Mouse (Mus musculus) cortical plate, adult 2 months (tissue): ENCODE results near the gene Med12. TPM values are rescaled to one million over a fixed set of nuclear protein-coding genes. Genes with fewer than 3 reads are reported as not detected.

ENCODE experiments used
- H3K27ac ChIP-seq: fragments of 200-500 bp; 2 replicates; pipeline ENCODE4 v1.5.1; 2012; ENCODE audit warnings: low read length, control low read depth, inconsistent platforms; ENCODE audit not compliant: insufficient read depth
- H3K4me1 ChIP-seq: fragments of 200-500 bp; 2 replicates; pipeline ENCODE4 v1.6.1; 2011; ENCODE audit warnings: low read length; ENCODE audit not compliant: control insufficient read depth, insufficient read depth
- H3K4me3 ChIP-seq: fragments of 200-500 bp; 2 replicates; pipeline ENCODE4 v1.5.1; 2011; ENCODE audit warnings: mild to moderate bottlenecking, low read length, control low read depth; ENCODE audit not compliant: insufficient read depth
- CTCF ChIP-seq: fragments of 200-500 bp; IDR thresholded peaks from 2 replicates; pipeline ENCODE4 v1.5.1; 2011; ENCODE audit warnings: mild to moderate bottlenecking, control low read depth, low read length; ENCODE audit not compliant: insufficient read depth; ENCODE audit errors: extremely low read depth
- POLR2A ChIP-seq: fragments of 200-500 bp; IDR thresholded peaks from 2 replicates; pipeline ENCODE4 v1.6.1; 2011; ENCODE audit warnings: mild to moderate bottlenecking, low read length, control low read depth; ENCODE audit not compliant: insufficient read depth; ENCODE audit errors: extremely low read depth
- polyA plus RNA-seq: library from polyadenylated mRNA; depleted of rRNA; stranded (reverse); fragments of >200 nt; gene quantifications from 2 replicates; pipeline ENCODE4 v1.2.3, GENCODE M21; 2012

The Med12 gene
- polyA plus RNA-seq, 1 experiment, result 31.6 TPM

DNA sequence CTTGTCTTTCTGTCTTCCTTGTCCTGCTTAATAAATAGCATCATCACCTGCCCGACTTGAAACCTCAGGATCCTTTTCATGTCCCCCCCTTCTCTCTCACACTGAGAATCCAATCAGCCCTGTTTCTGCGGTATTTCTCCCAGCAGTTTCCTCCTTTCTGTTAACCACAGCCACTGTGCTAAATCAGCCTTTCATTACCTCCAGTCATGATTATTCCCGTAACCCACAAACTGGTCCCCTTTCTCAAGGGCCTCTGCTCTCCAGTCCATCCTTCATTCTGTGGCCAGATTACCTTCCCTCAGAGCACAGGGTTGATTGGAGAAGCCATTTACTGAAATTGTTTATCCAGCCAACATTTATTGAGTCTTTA lies 5.1 kb upstream of the Med12 start, which contains the start of gene Gm20489:
TSS of gene Gm20489 (minus strand) at position 269 of the 370 bp plus-strand sequence.
- H3K4me3 ChIP-seq, result no peak within 1 kb of the TSS
- H3K27ac ChIP-seq, result no peak within 1 kb of the TSS
- H3K4me1 ChIP-seq, result no peaks in the 10 kb centered on the region
- TF ChIP-seq POLR2A, result no peak
- TF ChIP-seq CTCF, result no peak

DNA sequence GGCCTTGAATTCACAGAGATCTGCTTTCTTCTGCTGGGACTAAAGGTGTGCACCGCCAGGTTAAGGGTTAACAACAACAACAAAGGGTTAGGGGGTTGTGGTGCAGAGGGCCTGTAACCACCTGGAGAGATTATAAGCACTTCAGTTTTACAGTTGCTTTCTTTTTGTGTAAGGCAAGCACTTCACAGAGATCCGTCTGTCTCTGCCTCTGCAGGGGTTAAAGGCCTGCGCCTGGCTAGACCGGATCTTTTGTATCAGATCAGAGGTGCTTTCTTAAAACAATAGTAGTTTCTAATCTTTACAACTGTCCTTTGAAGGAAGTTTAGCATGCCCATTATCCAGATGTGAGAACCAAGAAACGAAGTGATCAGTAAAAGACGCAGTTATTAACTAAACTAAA lies 420 bp upstream of the Med12 start:
- peak overlapping the region; percentile 90; the same call in 1 of the 2 replicates for H3K4me3 ChIP-seq
- H3K27ac ChIP-seq, result no peak overlapping the region
- peaks cover 2% of the 10 kb centered on the region; the same call in 1 of the 2 replicates for H3K4me1 ChIP-seq
- TF ChIP-seq POLR2A, result no peak
- TF ChIP-seq CTCF, result no peak

GRCm38 (mm10) chrX:101282813-101283212 lies 9.0 kb downstream of the Med12 start:
- H3K4me1 ChIP-seq, result no peaks in the 10 kb centered on the region
- H3K4me3 ChIP-seq, result no peak overlapping the region
- no peak overlapping the region for H3K27ac ChIP-seq
- no peak for TF ChIP-seq POLR2A
- TF ChIP-seq CTCF, result no peak

GRCm38 (mm10) chrX:101285534-101285933 lies 11.7 kb downstream of the Med12 start:
- H3K27ac ChIP-seq, result no peak overlapping the region
- no peaks in the 10 kb centered on the region for H3K4me1 ChIP-seq
- peak; percentile 59 for TF ChIP-seq CTCF
- TF ChIP-seq POLR2A, result no peak
- no peak overlapping the region for H3K4me3 ChIP-seq

DNA sequence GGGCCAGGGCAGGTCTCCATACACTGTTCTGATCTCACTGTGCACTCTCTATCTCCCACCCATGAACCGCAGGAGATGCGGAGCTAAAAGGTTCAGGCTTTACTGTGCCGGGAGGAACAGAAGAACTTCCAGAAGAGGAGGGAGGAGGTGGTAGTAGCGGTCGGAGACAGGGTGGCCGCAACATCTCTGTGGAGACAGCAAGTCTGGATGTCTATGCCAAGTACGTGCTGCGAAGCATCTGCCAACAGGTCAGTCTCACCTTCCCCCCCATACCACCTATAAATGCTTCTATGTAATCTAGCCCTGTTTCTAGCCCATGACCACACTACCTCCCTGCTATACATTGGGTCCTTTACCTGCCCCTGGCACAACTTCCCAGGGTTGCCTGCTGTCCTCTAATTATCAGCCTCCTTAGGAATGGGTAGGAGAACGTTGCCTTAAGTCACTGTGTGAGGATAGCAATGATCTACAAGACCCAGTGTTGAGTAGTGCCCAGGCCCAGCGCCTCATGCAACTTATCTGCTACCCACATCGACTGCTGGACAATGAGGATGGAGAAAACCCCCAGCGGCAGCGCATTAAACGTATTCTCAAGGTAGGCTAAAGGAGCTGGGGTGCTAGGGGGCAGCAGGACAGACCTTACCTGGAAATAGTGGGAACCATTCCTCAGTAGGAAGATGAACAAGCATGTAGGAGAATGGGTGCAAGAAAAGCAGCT lies 12.3 kb downstream of the Med12 start:
- no peak overlapping the region for H3K4me3 ChIP-seq
- H3K27ac ChIP-seq, result no peak overlapping the region
- TF ChIP-seq POLR2A, result no peak
- TF ChIP-seq CTCF, result no peak
- no peaks in the 10 kb centered on the region for H3K4me1 ChIP-seq

DNA sequence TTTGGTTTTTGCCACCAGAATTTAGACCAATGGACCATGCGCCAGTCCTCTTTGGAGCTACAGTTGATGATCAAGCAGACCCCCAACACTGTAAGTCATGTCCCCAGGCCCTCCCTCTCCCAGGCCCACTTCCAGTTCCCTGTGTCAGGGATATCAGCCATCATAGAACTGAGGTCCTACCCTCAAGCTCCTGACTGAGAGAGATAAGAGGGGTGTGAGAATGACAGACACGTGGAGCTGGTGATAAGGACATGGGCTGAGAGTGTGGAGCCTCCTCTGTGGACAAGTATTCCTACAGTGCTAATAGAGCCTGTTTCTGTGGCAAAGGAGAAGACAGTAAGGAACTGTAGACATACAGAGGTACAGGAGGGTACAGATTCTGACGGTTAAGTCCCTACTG lies 13.7 kb downstream of the Med12 start:
- Histone ChIP-seq H3K27ac (no peak overlapping the region), H3K4me3 (no peak overlapping the region), H3K4me1 (no peaks in the 10 kb centered on the region)
- TF ChIP-seq POLR2A (no peak), CTCF (no peak)

DNA sequence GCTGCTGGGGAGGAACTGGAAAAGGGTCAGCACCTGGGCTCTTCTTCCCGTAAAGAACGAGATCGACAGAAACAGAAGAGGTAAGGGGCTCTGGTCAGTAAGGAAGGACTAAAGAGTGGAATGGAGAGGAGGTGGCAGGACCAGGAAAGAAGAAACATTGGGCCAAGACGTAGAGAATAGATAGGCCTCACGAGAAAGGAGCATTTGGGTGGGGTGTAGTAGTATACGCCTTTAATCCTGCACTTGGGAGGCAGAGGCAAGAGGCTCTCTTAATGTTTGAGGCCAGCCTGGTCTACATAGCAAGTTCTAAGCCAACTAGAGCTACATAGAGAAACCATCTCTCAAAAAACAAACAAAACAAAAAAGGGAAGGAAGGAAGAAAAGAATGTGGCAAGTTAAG lies 14.6 kb downstream of the Med12 start:
- TF ChIP-seq CTCF (no peak), POLR2A (no peak)
- no peaks in the 10 kb centered on the region for H3K4me1 ChIP-seq
- no peak overlapping the region for H3K27ac ChIP-seq
- H3K4me3 ChIP-seq, result no peak overlapping the region

- Histone ChIP-seq H3K27ac (no peak overlapping the region), H3K4me1 (no peaks in the 10 kb centered on the region), H3K4me3 (no peak overlapping the region)
- TF ChIP-seq POLR2A, result no peak
- TF ChIP-seq CTCF, result no peak
Observed at GRCm38 (mm10) chrX:101289037-101289436, 15.2 kb downstream of the Med12 start.

- H3K4me1 ChIP-seq, result no peaks in the 10 kb centered on the region
- TF ChIP-seq POLR2A (no peak), CTCF (no peak)
- H3K27ac ChIP-seq, result no peak overlapping the region
- H3K4me3 ChIP-seq, result no peak overlapping the region
Observed at GRCm38 (mm10) chrX:101290111-101290510, 16.3 kb downstream of the Med12 start.

DNA sequence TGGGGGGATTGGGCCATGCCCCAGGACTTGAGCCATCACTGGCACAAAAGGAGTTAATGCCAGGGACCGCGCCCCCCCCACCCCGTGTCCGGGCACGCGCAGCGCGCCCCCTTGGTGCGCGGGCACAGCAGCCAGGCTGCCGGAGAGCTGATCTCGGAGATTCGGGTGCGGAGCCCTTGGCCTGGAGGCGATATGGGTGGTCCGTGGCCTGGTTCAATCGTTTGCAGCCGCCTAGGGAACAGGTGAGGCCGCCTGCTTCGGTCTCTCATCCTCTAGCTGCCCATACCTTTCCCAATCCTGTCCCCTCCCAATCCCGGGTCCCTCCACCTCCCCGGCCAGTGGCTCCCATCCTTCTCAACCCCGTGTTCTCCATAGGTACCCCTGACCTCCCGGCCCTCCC lies 25.2 kb downstream of the Med12 start, which contains the start of gene Nlgn3:
TSS of gene Nlgn3 (plus strand) at position 114 of the 400 bp plus-strand sequence.
- H3K27ac ChIP-seq, result peak within 1 kb of the TSS; percentile 96
- H3K4me3 ChIP-seq, result peak within 1 kb of the TSS; percentile 78
- no peak for TF ChIP-seq POLR2A
- no peak for TF ChIP-seq CTCF
- H3K4me1 ChIP-seq, result peaks cover 2% of the 10 kb centered on the region
